23 mouse cellular contexts compared by ENCODE assay signal in genomic region chr13:56889888-56890287, GRCm38 (mm10). TPM values are rescaled to one million over a fixed set of nuclear protein-coding genes. Genes with fewer than 3 reads are reported as not detected.
"Had no signal": no experiment of that assay in that cellular context is flagged by ENCODE, and none has a peak within 500 bp of the region (broad histone marks: within the 10 kb centered on the region; RNA-seq: fewer than 3 reads in every experiment).

No protein-coding gene starts in this region.

- H3K9me3 ChIP-seq: limb, embryonic 13.5 days; liver, embryonic 15.5 days; lung, embryonic 15.5 days; neural tube, embryonic 12.5 days had no signal

- H3K4me2 ChIP-seq: limb, embryonic 13.5 days; liver, embryonic 12.5 days; liver, embryonic 15.5 days; lung, embryonic 15.5 days; midbrain, embryonic 11.5 days; neural tube, embryonic 12.5 days had no signal

- H3K27ac ChIP-seq: limb, embryonic 13.5 days; liver, embryonic 12.5 days; liver, embryonic 15.5 days; lung, embryonic 15.5 days; neural tube, embryonic 12.5 days; stomach, postnatal 0 days had no signal

- DNase-seq: kidney, adult 18-20 months; kidney, adult 9 months; kidney, postnatal 14 days; kidney, postnatal 4 days; left cerebral cortex, postnatal 4 days; liver; lung, adult 18-20 months; lung, postnatal 10 days; lung, postnatal 36 days; midbrain, embryonic 14.5 days; thymus, adult 2 months; thymus, postnatal 14 days; thymus, postnatal 4 days had no signal

- H3K4me3 ChIP-seq: limb, embryonic 13.5 days; liver, embryonic 12.5 days; liver, embryonic 15.5 days; lung, embryonic 15.5 days; megakaryocyte, embryonic 14.5 days; neural tube, embryonic 12.5 days had no signal

- H3K4me1 ChIP-seq: limb, embryonic 13.5 days; liver, embryonic 12.5 days; liver, embryonic 15.5 days; lung, embryonic 15.5 days; megakaryocyte, embryonic 14.5 days; neural tube, embryonic 12.5 days had no signal

- ATAC-seq: liver, embryonic 12.5 days had no signal

- H3K9ac ChIP-seq: limb, embryonic 13.5 days; liver, embryonic 12.5 days; liver, embryonic 15.5 days; lung, embryonic 15.5 days; neural tube, embryonic 12.5 days had no signal

- H3K27me3 ChIP-seq: limb, embryonic 13.5 days; liver, embryonic 12.5 days; liver, embryonic 15.5 days; lung, embryonic 15.5 days; megakaryocyte, embryonic 14.5 days had no signal

- H3K36me3 ChIP-seq: limb, embryonic 13.5 days; liver, embryonic 12.5 days; liver, embryonic 15.5 days; lung, embryonic 15.5 days; neural tube, embryonic 12.5 days had no signal

RNA-seq across cellular contexts. Expression of gene Trpc7, which starts 5.9 kb away (rescaled TPM):
- polyA plus RNA-seq: liver, embryonic 12.5 days; liver, embryonic 15.5 days; spleen, adult 2 months; stomach, embryonic 14.5 days had no signal
